Mouse (Mus musculus) kidney, adult 2 months (tissue): ENCODE data around the gene Lmx1a.

Experiments
- CTCF ChIP-seq: fragments of 200-500 bp; conservative IDR thresholded peaks from 2 replicates; pipeline ENCODE4 v1.5.1; 2011; ENCODE audit warnings: low read depth, mild to moderate bottlenecking, control low read depth, low read length, moderate library complexity, mixed read lengths; ENCODE audit not compliant: insufficient read depth, insufficient read length
- POLR2A ChIP-seq: fragments of 200-500 bp; IDR thresholded peaks from one replicate; pipeline ENCODE4 v1.6.1; 2011; ENCODE audit warnings: low read depth, low read length, control low read depth

GRCm38 (mm10) chr1:167695910-167696459, 6.9 kb downstream of the Lmx1a start:
- TF ChIP-seq POLR2A: no peak
- TF ChIP-seq CTCF: no peak
